Mouse (Mus musculus) ES-Bruce4 (cell line): Measurements from ENCODE around the gene Slc25a22. TPM values are rescaled to one million over a fixed set of nuclear protein-coding genes. Genes with fewer than 3 reads are reported as not detected.

Source experiments
- H3K27ac ChIP-seq: 2 replicates; pipeline ENCODE4 v1.5.1; 2012; ENCODE audit warnings: low read length, inconsistent platforms; ENCODE audit not compliant: insufficient read depth
- H3K27me3 ChIP-seq: 2 replicates; pipeline ENCODE4 v1.6.1; 2012; ENCODE audit warnings: mild to moderate bottlenecking, low read length, inconsistent platforms; ENCODE audit not compliant: control insufficient read depth, poor library complexity, insufficient read depth, severe bottlenecking
- H3K36me3 ChIP-seq: 2 replicates; pipeline ENCODE4 v1.6.1; 2012; ENCODE audit warnings: inconsistent platforms, mild to moderate bottlenecking, low read length, moderate library complexity; ENCODE audit not compliant: control insufficient read depth, poor library complexity, insufficient read depth, severe bottlenecking
- H3K4me1 ChIP-seq: one replicate; pipeline ENCODE4 v1.8.1; 2011; ENCODE audit warnings: low read length; ENCODE audit not compliant: control insufficient read depth, insufficient read depth
- H3K4me3 ChIP-seq: 2 replicates; pipeline ENCODE4 v1.5.1; 2011; ENCODE audit warnings: low read depth, mild to moderate bottlenecking, low read length
- H3K9ac ChIP-seq: 2 replicates; pipeline ENCODE4 v1.6.1; 2012; ENCODE audit warnings: low read depth, mild to moderate bottlenecking, inconsistent platforms; ENCODE audit not compliant: poor library complexity, severe bottlenecking
- H3K9me3 ChIP-seq: replicated peaks from 2 replicates; pipeline ENCODE4 v1.6.1; 2012; ENCODE audit warnings: mild to moderate bottlenecking, low read length, inconsistent platforms; ENCODE audit not compliant: control insufficient read depth, poor library complexity, insufficient read depth, severe bottlenecking
- CTCF ChIP-seq: IDR thresholded peaks from one replicate; pipeline ENCODE4 v1.8.1; 2011; ENCODE audit warnings: low read depth, low read length
- EP300 ChIP-seq: IDR thresholded peaks from 2 replicates; pipeline ENCODE4 v1.6.1; 2011; ENCODE audit warnings: low read depth, low read length; ENCODE audit not compliant: insufficient read depth
- POLR2A ChIP-seq: IDR thresholded peaks from one replicate; pipeline ENCODE4 v1.8.1; 2011; ENCODE audit warnings: low read length; ENCODE audit not compliant: insufficient read depth
- polyA plus RNA-seq: library from polyadenylated mRNA; stranded (reverse); fragments of >200 nt; gene quantifications from 2 replicates; pipeline ENCODE4 v1.2.4, GENCODE M21; 2011; ENCODE audit warnings: low read depth; ENCODE audit not compliant: missing spikeins, insufficient read depth, insufficient read length

Slc25a22 gene
- polyA plus RNA-seq, 1 experiment = 16.3 TPM

DNA sequence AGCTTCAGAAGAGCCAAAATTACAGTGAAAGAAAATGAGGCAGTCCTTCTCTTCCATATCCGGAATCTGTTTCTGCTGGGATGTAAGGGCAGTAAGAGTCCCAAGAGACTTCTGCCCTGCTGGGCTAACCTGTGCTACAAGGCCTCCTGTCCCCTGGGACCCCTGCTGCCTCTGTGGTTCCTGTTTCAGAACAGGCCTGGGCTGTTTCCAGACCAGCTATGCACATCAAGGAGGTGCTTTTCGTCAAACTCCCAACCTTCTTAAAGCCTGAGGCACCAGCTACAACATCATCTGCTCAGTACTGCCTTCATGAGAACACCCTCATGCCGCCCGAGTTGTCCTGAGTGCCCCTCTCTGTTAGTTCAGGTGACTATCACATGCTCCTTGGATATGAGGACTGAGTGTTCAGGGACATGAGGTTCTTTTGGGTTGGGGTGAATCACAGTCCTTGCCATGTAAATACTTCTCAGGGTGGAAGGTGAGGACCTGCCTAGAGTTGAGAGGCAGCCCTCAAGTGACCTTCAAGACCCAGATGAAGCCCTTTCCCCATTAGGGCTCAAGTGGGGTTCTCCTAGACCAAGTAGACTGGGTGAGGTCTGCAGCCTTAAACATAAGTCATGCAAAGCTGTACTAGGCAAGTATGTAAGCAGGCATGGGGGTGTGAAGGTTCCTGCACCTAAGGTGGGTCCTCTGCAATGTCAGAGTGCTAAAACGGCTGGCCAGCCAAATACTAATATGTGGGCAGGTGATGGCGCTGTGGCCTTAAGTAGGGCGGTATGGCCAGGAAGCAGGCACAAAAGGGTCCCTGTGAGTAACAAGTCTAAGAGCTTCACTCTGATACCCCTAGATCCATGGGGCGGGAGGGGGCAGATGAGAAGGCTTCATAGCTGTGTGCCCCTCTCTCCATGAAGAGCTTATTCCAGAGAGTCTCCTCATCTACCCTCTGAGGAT, 19.7 kb downstream of the Slc25a22 start:
- no peak for TF ChIP-seq EP300
- peak; percentile 53 for TF ChIP-seq CTCF
- H3K36me3 ChIP-seq = no peaks in the 10 kb centered on the region
- H3K9ac ChIP-seq = no peak overlapping the region
- no peak overlapping the region for H3K4me3 ChIP-seq
- H3K9me3 ChIP-seq = no peaks in the 10 kb centered on the region
- H3K27ac ChIP-seq = no peak overlapping the region
- peaks cover 6% of the 10 kb centered on the region for H3K4me1 ChIP-seq
- no peaks in the 10 kb centered on the region for H3K27me3 ChIP-seq

DNA sequence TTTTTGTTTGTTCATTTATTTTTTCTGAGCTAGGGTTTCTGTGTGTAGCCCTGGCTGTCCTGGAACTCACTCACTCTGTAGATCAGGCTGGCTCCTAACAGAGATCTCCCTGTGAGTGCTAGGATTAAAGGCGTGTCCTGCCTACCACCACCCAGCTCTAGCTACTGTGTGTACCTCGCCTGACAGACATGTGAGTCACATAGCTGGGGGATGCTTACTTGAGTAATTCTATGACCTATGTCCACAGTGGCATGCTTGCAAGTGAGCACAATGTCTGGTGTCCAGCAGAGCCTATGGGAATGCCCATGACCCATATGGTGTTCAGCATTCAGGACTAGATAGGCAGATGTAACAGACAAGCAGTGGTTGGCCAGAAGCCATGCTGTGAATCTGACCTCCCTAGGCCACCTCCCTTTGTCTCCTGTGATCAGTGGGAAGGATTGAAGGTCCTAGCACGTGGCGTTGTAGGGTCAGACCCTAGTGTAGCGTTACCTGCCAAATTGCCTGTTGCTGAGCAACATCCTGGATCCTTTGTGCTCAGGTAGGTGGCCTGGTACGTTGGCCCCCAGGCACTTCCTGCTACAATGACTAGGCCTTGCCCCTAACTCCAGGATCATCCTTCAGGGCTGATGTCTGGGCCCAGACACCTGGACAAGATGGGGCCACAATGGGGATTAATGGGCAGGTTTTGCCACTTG, 21.4 kb downstream of the Slc25a22 start:
- H3K4me3 ChIP-seq = no peak overlapping the region
- peak; percentile 82 for TF ChIP-seq EP300
- TF ChIP-seq CTCF = no peak
- no peak for TF ChIP-seq POLR2A

GRCm38 (mm10) chr7:141413809-141414584, 23.7 kb downstream of the Slc25a22 start, which contains the start of gene Gatd1:
TSS of gene Gatd1 (minus strand) at chr7:141414136.
- Histone ChIP-seq H3K9ac (peak within 1 kb of the TSS; percentile 76), H3K27me3 (no peaks in the 10 kb centered on the region), H3K4me1 (peaks cover 6% of the 10 kb centered on the region), H3K9me3 (no peaks in the 10 kb centered on the region), H3K36me3 (no peaks in the 10 kb centered on the region), H3K27ac (peak within 1 kb of the TSS; percentile 58), H3K4me3 (peak within 1 kb of the TSS; percentile 85)
- TF ChIP-seq CTCF (no peak), POLR2A (peak; percentile 67), EP300 (0 out of 2 replicates have a peak, but pooled peaks have one; percentile 24)

More for the DNA sequence above, 21.4 kb downstream of the Slc25a22 start:
- Histone ChIP-seq H3K36me3 (no peaks in the 10 kb centered on the region), H3K9ac (no peak overlapping the region), H3K9me3 (no peaks in the 10 kb centered on the region), H3K27me3 (no peaks in the 10 kb centered on the region), H3K4me1 (peaks cover 6% of the 10 kb centered on the region), H3K27ac (no peak overlapping the region; the same call in 1 of the 2 replicates)

DNA sequence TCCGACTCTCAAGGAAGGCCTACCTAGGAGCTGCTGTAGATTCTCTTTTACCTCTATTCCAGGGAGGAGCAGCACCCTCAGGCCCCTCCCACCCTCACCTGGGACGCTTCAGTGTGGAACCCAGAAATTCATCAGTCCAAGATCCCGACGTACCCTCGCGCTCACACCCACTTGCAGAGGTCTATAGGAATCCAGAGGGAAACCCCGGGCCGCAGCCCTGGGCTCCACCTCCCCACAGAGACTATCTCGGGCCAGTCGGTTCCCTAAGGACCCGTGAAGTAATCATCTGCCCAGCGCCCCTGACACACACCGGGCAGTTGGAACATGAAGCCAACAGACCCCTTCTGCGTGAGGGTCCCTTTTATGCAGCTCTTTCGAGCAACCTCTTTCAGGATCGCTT, 24.4 kb downstream of the Slc25a22 start:
- H3K4me1 ChIP-seq = peaks cover 5% of the 10 kb centered on the region
- TF ChIP-seq EP300 = no peak
- no peak for TF ChIP-seq CTCF
- TF ChIP-seq POLR2A = no peak
- peak overlapping the region; percentile 60 for H3K9ac ChIP-seq
- no peaks in the 10 kb centered on the region for H3K36me3 ChIP-seq
- H3K27me3 ChIP-seq = no peaks in the 10 kb centered on the region
- no peak overlapping the region for H3K27ac ChIP-seq
- H3K4me3 ChIP-seq = peak overlapping the region; percentile 84
- no peaks in the 10 kb centered on the region for H3K9me3 ChIP-seq

DNA sequence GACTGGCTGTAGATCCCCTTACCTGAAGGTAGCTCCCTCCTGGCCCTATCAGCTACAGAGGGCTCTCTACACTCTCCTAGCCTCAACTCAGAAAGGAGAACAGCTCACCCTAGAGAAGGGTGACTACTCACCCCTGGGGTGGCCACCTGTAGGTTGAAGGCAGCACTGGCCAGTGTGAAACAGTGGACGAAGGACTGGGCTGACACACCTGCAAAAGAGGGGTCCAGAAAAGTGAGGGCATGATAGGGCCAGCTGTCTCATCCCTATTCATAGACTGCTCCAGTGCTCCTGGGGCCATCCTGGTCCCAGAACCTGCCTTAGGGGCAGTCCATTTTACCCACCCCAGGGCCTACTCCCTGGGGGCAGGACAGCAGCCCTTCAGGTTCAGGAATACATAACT, 26.0 kb downstream of the Slc25a22 start:
- Histone ChIP-seq H3K4me1 (peaks cover 5% of the 10 kb centered on the region), H3K9me3 (no peaks in the 10 kb centered on the region), H3K27ac (no peak overlapping the region), H3K36me3 (no peaks in the 10 kb centered on the region), H3K9ac (no peak overlapping the region), H3K27me3 (no peaks in the 10 kb centered on the region), H3K4me3 (no peak overlapping the region)
- TF ChIP-seq POLR2A (no peak), CTCF (no peak), EP300 (no peak)
